Mouse (Mus musculus) liver, embryonic 14.5 days (tissue): ENCODE results near the gene Rtkn2.

ENCODE experiments used
- CTCF ChIP-seq: IDR thresholded peaks from 2 replicates; pipeline ENCODE4 v1.5.1; 2016; ENCODE audit warnings: antibody characterized with exemption, low read depth, control low read depth
- EP300 ChIP-seq: IDR thresholded peaks from 2 replicates; pipeline ENCODE4 v1.6.1; 2016; ENCODE audit warnings: antibody characterized with exemption, low read depth

DNA sequence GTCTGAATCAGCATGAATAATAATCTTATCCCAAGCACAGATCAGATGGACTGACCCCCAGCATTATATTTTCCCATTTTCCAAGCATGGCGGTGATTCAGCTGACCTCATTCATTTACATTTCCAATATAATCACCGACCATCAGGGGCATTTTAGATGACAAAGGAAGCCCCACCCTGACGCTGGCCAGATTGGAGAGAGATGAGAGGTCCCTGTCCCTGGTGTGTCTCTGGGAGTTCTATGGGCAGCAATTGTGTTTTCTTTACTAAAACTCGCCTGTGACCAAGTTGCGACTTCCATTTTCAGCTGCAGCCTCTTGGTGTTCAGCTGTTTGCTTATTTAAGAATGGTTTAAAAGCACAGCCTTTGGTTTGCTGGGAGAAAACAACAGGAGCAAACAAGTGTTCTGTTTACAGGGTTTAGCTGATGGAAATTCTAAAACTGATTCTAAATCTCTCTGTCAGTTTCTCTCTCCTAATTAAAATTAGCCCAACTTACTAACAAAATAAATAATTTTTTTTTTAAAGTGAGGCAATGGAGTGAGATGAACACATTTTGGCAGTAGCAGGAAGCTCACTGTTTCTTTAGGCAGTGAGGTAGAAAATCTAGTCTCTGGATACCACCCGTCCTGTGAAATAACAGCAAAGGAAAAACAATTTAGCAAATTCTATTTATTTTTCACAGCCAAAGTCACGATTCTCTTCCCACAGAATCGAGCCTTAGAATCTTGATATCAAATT, 84.6 kb downstream of the Rtkn2 start:
- no peak for TF ChIP-seq EP300
- TF ChIP-seq CTCF: no peak
